In genomic region chrX:94115882-94116281, GRCm38 (mm10) we compare ENCODE assay signal across 15 mouse cellular contexts.
"Had no signal": no experiment of that assay in that cellular context is flagged by ENCODE, and none has a peak within 500 bp of the region (broad histone marks: within the 10 kb centered on the region; RNA-seq: fewer than 3 reads in every experiment).

No protein-coding gene starts in this region.

- H3K27ac ChIP-seq: kidney, embryonic 15.5 days; liver, embryonic 13.5 days; lung, embryonic 15.5 days; macrophage; midbrain, embryonic 15.5 days; neural tube, embryonic 13.5 days had no signal

- H3K36me3 ChIP-seq: kidney, embryonic 15.5 days; lung, embryonic 15.5 days; midbrain, embryonic 15.5 days; neural tube, embryonic 13.5 days had no signal

- H3K9me3 ChIP-seq: kidney, embryonic 15.5 days; liver, embryonic 13.5 days; lung, embryonic 15.5 days; megakaryocyte, embryonic 14.5 days; midbrain, embryonic 15.5 days; neural tube, embryonic 13.5 days had no signal

- H3K4me3 ChIP-seq: kidney, embryonic 15.5 days; liver, embryonic 13.5 days; lung, embryonic 15.5 days; megakaryocyte, embryonic 14.5 days; midbrain, embryonic 15.5 days; neural tube, embryonic 13.5 days had no signal

- H3K4me1 ChIP-seq: lung, embryonic 15.5 days had no signal

- H3K9ac ChIP-seq: kidney, embryonic 15.5 days; liver, embryonic 13.5 days; liver, postnatal 0 days; lung, embryonic 15.5 days; midbrain, embryonic 15.5 days; neural tube, embryonic 13.5 days had no signal

- DNase-seq: kidney, postnatal 14 days; left cerebral cortex, postnatal 4 days; liver, embryonic 13.5 days; liver, postnatal 0 days; lung, postnatal 14 days; retina, postnatal 1 day; thymus, adult 18-20 months; thymus, postnatal 14 days had no signal

- H3K4me2 ChIP-seq: kidney, embryonic 15.5 days; liver, embryonic 13.5 days; lung, embryonic 15.5 days; midbrain, embryonic 11.5 days; midbrain, embryonic 15.5 days; neural tube, embryonic 13.5 days had no signal

- ATAC-seq: liver, postnatal 0 days; midbrain, embryonic 15.5 days had no signal
